Mouse (Mus musculus): ENCODE results near the gene Ier5l. TPM values are rescaled to one million over a fixed set of nuclear protein-coding genes. Genes with fewer than 3 reads are reported as not detected.

Ier5l gene
- total RNA-seq (2015; ENCODE audit: low replicate concordance) (not detected in 2 replicates), total RNA-seq (2017; ENCODE audit: low replicate concordance) (0.51 TPM in 1 of 2 replicates, not detected in the other)

GRCm38 (mm10) chr2:30474039-30474438 is at the start of gene Ier5l:
Gene Ier5l, minus strand, starts transcription at chr2:30474219.
- ATAC-seq (replicated peaks; ENCODE audit: low FRiP score, poor library complexity, severe bottlenecking) = no peak

- ATAC-seq (replicated peaks; ENCODE audit: low FRiP score, poor library complexity, severe bottlenecking) = no peak
Observed at GRCm38 (mm10) chr2:30523727-30524126, 49.7 kb upstream of the Ier5l start.

- ATAC-seq (replicated peaks; ENCODE audit: low FRiP score, poor library complexity, severe bottlenecking) = no peak
Observed at GRCm38 (mm10) chr2:30510711-30511380, 36.8 kb upstream of the Ier5l start.

GRCm38 (mm10) chr2:30507138-30507727 is 33.2 kb upstream of the Ier5l start:
- ATAC-seq (replicated peaks; ENCODE audit: low FRiP score, poor library complexity, severe bottlenecking) = no peak

GRCm38 (mm10) chr2:30503677-30504621 is 29.9 kb upstream of the Ier5l start:
- ATAC-seq (replicated peaks; ENCODE audit: low FRiP score, poor library complexity, severe bottlenecking) = no peak

- ATAC-seq (replicated peaks; ENCODE audit: low FRiP score, poor library complexity, severe bottlenecking) = no peak
Observed at GRCm38 (mm10) chr2:30501701-30502100, 27.7 kb upstream of the Ier5l start.

- no peak for ATAC-seq (replicated peaks; ENCODE audit: low FRiP score, poor library complexity, severe bottlenecking)
Observed at GRCm38 (mm10) chr2:30495909-30496861, 22.2 kb upstream of the Ier5l start.

GRCm38 (mm10) chr2:30495000-30495908 is 21.2 kb upstream of the Ier5l start:
- ATAC-seq (replicated peaks; ENCODE audit: low FRiP score, poor library complexity, severe bottlenecking) = no peak

- ATAC-seq (replicated peaks; ENCODE audit: low FRiP score, poor library complexity, severe bottlenecking) = no peak
Observed at GRCm38 (mm10) chr2:30490384-30490783, 16.4 kb upstream of the Ier5l start.

- ATAC-seq (replicated peaks; ENCODE audit: low FRiP score, poor library complexity, severe bottlenecking) = no peak
Observed at GRCm38 (mm10) chr2:30487597-30487996, 13.6 kb upstream of the Ier5l start.

GRCm38 (mm10) chr2:30478526-30478925 is 4.5 kb upstream of the Ier5l start:
- ATAC-seq (replicated peaks; ENCODE audit: low FRiP score, poor library complexity, severe bottlenecking) = no peak

GRCm38 (mm10) chr2:30476241-30476640 is 2.2 kb upstream of the Ier5l start:
- no peak for ATAC-seq (replicated peaks; ENCODE audit: low FRiP score, poor library complexity, severe bottlenecking)

- ATAC-seq (replicated peaks; ENCODE audit: low FRiP score, poor library complexity, severe bottlenecking) = no peak
Observed at GRCm38 (mm10) chr2:30475457-30475856, 1.4 kb upstream of the Ier5l start.

- ATAC-seq (replicated peaks; ENCODE audit: low FRiP score, poor library complexity, severe bottlenecking) = no peak
Observed at GRCm38 (mm10) chr2:30474776-30475175, 757 bp upstream of the Ier5l start.

- no peak for ATAC-seq (replicated peaks; ENCODE audit: low FRiP score, poor library complexity, severe bottlenecking)
Observed at GRCm38 (mm10) chr2:30473431-30474031, 488 bp downstream of the Ier5l start.

- no peak for ATAC-seq (replicated peaks; ENCODE audit: low FRiP score, poor library complexity, severe bottlenecking)
Observed at GRCm38 (mm10) chr2:30472731-30473351, 1.2 kb downstream of the Ier5l start.

All from erythroid progenitor cell, adult 5-6 weeks (primary cell).